Mouse (Mus musculus) adrenal gland (tissue): Measurements from ENCODE around the gene Dazap2.

Experiments
- intact Hi-C: fragments of 180-260 bp; cut with DNase I; formaldehyde crosslinking; loops from one replicate; pipeline ENCODE4 v1.15.1; 2025
- long read RNA-seq, 2 experiments: library from polyadenylated mRNA; unstranded; transcript quantifications; one replicate each; pipeline ENCODE4 v2.0.0; 2020; ENCODE audit warnings: borderline replicate concordance in 1 of 2; ENCODE audit not compliant: insufficient replicate concordance in 1 of 2

The Dazap2 gene
- long read RNA-seq, experiment 1, transcript Dazap2-201 (4 exons, 2,135 nt): major isoform, 203 of 239 reads
- long read RNA-seq, experiment 1, partial matches to known transcripts: 11 of 239 reads
- long read RNA-seq, experiment 1, other reads (novel, unspliced or antisense): 24 of 239 reads
- long read RNA-seq, experiment 2, transcript Dazap2-201 (4 exons, 2,135 nt): major isoform, 166 of 187 reads
- long read RNA-seq, experiment 2, partial matches to known transcripts: 5 of 187 reads
- long read RNA-seq, experiment 2, other reads (novel, unspliced or antisense): 15 of 187 reads

DNA sequence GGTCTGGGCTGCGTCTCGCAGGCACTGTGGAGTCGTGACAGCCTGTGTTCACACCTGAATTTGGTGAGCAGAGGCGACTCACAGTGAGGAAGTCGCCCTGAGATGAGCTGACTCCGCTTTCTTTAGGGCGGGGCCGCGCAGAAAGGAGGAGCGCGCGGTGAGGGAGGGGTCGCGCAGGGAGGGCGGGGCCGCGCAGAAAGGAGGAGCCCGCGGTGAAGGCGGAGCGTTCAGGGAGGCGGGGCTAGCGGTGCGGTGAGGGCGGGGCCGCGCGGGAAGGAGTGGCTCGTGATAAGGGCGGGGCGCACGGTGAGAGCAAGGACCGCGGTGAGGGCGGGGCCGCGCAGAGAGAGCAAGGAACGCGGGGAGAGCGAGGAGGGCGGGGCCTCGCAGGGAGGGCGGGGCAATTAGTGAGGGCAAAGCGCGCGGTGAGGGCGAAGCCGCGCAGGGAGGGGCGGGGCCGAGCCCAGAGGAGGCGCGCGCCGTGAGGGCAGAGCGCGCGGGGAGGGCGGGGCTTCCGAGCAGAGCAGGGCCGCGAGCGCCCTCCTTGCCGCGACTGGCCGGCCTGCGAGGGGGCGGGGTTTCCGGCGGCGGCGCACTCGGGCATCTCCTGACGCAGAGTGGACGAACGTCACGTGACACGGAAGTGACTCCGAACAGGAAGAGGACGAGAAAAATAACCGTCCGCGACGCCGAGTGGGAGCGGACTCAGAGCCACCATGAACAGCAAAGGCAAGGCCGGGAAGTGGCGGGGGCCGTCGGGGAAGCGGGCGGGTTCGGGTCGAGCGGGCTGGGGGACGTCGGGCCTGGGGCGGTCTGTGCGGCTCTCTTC lies at the start of gene Dazap2:
Gene Dazap2, plus strand, starts transcription at position 354 of the 829 bp plus-strand sequence.
- intact Hi-C loops: loop anchor here (2.0 to 5.0 kb wide), 4 partner anchors 63 to 158 kb away; partner anchors contain the start of gene Tfcp2

DNA sequence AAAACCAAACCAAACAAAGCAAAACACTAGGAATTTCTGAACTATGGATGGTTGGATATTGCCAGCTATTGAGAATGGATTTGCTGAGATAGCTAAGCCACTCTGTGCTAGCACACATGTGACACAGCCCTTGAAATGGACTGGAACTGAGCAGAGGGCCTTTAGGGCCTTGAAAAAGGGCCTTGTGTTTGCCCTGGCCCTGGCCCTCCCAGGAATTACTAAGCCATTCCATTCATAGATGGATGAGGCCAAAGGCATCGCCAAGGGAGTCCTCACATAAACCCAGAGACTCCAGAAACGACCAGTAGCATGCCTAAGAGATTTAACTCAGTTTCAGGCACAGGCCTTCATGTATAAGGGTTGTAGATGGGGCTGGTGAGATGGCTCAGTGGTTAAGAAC lies 48.6 kb upstream of the Dazap2 start:
- intact Hi-C loops: no loop called here

DNA sequence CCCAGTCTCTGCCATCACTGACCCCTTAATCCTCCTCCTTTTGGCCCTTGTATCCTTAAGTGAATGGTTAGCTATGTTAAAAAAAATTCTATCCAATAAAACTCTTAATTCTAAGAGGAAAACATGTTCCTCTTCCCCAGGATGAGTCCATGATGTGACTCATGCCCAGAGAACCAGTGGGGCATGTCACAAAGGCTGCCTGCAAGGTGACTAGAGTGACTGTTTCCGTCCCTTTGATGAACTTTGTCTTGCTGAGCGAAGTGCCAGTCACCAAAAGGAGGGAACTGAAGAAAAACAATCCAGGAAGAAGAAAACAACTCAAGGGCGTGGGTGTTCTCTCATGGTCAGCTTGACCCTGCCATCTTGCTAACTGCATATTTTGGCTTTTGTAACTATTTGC lies 45.9 kb upstream of the Dazap2 start:
- intact Hi-C loops: no loop called here

DNA sequence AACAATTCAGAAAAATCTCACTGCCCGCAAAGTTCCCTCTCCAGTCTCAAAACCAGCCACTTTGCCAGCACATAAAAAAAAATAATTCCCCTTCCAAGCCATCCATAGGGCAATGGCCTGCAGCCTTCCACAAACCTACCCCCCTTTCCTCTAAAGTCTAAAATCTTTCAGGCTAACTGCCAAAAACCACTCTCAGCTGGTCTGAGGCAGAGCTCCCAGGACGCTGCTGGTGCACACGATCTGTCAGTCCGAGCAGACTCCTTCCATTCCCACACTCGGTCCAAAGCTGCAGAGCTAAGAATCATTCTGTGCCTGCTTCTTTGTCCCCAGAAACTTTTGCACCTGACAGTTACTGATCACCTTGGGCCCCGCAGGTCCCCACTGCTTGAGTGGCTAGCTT lies 41.2 kb upstream of the Dazap2 start:
- intact Hi-C loops: no loop called here

DNA sequence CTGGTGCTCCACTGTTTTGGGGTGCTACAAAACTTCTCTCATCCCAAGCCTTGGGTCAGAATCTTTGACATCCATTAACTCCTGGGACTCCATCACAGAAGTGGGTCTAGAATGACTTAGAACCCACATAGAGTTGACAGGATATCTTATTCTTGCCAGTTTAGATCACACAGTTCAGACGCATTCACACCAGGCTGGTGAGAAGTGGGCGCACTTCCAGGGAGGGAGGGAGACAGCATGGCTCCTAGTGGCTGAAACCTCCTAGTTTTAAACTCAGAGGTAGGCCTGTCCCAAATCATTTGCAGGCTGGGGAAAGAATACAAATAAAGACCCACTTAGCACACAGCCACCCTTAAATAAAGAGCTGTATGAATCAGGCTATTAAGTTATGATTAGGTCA lies 40.8 kb upstream of the Dazap2 start:
- intact Hi-C loops: no loop called here

DNA sequence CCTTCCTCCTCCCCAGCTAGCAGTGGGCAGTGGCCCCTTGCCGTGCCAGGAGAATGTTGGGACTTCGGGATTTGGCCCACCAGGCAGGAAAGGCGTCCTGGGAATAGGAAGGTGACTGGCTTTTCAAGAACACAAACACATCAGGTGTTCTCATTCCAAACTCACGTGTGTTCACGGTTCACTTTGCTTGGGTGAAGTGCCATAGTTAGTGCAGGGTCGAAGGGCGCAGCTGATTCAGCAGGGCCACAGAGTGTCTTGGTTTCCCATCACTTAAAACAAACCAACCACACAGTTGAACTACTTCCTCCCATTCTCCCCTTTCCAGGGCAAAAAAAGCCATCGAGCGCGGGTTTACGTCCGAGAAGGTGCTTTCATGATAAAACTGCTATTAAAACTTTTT lies 39.8 kb upstream of the Dazap2 start:
- intact Hi-C loops: no loop called here

DNA sequence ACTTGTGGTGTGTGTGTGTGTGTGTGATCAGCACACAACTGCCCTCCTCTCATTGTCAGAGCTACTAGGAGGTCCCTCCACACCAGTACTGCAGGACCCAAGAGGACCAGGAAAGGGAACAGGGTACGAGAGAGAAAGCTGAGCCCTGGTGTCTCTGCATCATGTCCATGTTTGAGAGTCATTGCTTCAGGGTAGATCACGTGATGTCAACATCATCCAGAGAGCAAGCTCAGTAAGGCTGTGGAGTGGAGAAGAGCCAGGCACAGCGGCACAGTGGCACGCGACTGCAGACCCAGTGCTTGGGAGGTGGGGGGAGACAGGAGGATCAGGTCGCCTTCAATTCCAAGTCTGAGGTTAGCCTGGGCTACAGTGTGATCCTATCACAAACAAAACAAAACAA lies 38.8 kb upstream of the Dazap2 start:
- intact Hi-C loops: no loop called here

DNA sequence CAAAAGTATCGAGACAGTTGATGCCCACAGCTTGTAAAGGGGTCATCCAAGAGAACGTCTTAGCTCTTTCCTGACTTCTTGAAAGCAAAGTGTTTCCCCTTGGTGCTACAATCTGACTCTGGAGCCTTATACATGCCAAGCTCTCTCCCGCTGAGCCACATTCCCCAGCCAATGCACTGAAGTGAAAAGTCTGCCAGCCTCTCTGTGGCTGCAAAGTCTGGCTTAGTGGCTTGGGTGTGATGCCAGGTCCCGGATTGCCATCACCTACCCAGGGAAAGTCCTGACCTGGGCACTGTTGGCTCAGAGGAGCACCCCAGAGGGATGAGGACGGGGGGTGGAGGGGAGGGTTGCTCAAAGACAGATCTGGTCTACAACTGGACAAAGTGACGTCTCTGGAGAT lies 38.3 kb upstream of the Dazap2 start:
- intact Hi-C loops: no loop called here

DNA sequence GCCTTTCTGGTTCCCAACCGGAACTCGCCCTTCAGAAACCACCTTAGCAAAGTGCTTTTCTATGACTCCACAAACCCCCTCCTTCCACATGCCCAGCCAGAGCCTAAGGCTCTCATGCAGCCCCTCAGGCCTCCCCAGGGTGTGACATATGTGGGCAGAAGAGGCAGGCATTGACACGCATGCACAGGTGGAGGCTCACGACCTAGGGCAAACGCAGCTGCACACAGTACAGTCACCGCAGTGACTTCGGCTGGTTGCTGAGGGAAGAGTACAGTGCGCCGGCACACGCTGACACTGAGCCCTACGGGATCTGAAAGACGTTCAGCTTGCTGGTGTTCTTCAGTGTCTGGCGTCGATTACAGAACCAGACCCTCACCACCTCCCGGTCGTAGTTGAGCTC lies 37.2 kb upstream of the Dazap2 start:
- intact Hi-C loops: no loop called here

DNA sequence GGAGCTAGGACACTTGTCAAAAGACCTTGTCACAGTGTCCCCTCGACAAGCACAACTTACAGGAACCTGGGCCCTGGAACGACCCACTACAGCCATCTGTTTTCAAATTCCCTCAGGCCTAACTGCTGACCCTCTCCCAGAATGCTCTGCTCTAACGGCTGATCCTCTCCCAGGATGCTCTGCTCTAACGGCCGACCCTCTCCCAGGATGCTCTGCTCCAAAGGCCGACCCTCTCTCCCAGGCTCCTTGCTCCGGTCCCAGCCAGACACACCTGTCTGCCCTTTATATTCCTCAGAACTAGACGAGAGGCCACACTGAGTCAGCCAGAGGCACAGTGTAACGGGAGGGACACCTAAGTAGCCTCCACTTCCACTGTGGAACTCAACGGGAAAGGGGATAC lies 35.0 kb upstream of the Dazap2 start:
- intact Hi-C loops: no loop called here

DNA sequence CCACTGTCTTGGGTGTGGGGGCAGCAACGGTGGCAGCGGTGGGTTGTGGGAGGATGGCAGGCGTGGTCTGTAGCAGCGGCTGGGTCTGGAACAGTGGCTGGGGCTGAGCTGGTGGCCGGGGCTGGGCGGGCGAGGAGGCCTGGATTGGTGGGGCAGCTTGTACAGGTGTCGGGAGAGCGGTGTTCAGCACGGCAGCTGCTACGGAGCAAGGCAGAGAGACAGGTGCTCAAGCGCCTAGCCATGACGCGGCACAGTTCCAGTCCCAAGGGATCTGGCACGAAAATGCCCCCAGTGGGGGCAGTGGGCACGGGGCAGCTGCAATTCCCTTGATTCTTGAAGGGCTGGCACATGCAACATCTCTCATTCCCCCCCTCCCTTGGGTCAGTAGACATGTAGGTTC lies 29.2 kb upstream of the Dazap2 start:
- intact Hi-C loops: no loop called here

DNA sequence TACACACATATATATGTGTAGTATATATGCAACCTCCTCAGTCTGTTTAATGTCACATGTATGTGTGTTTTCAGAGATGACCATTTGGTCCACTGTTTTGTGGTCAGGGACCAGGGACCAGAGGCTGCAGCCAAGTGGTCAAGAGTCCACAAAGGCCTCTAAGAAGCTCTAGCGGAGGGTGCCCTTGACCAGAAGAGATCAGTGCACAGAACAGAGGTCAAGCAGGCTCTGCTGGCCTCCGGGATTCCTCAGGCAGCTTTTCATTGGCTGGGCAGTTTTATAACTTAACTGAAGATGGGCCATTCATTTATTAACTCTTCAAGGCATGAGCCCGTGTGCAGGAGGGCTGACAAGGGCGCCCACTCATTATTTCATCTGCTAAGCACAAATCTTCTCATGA lies 28.0 kb upstream of the Dazap2 start:
- intact Hi-C loops: no loop called here

DNA sequence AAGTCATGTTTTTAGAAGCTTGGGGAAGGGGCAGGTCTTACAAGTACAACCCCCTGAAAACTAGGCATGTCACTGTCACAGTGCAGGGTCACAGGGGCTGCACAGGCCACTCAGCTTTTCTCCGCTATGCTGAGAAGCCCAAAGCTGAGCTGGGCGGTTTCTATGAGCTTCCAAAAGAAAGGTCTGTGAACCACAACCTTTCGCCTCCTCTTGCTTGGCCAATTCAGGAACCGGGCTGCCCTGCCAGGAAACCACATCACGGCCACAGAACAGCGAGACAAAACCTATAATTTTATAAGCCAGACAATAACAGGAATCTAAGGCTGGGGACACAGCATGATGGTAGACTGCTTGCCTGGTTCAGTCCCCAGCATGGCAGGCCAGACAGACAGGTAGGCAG lies 26.9 kb upstream of the Dazap2 start:
- intact Hi-C loops: no loop called here

DNA sequence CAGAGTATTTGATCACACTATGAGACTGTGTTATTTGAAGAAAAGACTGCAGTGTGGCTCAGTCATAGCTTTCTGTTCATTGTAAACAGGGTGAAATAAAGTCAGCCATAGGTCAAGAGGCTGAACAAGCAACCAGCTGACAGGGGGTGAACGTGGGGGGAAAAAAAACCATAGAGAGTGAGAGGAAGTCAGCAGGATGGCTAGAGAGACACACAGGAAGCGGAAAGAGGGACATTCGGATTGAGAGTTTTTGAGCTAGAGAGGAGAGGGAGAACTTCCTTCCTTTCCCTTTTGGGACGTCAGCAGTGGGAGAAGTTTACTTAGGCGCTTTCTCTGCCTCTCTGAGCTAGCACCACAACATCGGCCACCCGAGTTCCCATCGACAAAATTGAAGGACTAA lies 24.7 kb upstream of the Dazap2 start:
- intact Hi-C loops: no loop called here

DNA sequence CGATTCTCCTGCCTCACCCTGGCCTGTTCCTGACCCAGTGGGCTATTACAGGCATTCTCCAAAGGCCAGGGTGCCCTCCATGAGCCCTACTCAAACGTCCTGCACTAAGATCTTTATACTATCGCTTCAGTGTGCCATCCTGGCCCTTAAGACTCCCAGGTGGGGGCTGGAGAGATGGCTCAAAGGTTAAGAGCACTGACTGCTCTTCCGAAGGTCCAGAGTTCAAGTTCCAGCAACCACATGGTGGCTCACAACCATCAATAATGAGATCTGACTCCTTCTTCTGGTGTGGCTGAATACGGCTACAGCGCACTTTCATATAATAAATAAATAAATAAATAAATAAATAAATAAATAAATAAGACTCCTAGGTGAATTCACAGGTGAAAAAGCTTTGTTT lies 22.3 kb upstream of the Dazap2 start:
- intact Hi-C loops: no loop called here

DNA sequence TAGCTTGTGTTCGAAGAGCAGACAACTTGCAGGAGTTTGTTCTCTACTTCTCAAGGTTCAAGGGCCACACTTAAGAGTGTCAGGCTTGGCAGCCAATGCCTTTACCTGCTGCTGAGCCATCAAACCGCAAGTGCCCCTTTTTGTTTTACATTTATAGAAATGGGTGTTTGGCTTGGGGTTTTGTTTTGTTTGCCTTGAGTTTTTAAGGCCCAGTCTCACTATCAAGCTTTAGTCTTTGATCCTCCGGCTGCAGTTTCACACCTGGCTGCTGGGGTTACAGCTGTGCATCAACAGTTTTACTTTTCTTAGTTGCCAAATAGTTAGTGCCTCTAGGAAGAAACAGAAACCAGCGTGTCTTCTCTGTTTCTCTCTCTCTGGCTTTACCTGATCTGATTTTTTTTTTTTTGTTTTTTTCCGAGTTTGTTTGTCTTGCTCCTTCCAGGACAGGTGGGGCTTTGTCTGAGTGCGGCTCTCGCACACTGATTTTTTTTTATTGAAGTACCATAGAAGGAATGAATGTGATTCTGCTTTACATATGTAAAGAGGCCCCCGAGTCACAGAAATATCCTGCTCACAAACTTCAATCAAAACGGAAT lies 16.8 kb upstream of the Dazap2 start:
- intact Hi-C loops: no loop called here

DNA sequence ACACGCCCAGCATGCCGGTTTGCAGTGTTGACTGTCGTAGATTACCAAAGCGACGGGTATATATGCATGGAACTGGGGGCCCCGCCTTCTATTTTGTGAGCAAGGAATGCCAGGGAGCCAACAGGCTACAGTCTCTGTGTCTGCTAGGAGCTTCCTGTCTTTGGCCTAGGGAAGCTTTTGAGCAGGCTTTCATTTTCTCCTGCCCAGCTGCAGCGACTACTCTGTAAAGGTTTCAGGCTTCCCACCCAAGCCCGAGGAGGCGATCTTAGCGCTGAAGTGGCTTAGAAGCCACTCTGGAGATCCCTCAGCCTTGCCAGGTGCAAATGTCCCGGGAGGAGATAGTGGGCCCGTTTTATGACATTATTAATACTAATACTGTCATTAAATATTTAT lies 16.3 kb upstream of the Dazap2 start:
- intact Hi-C loops: no loop called here

DNA sequence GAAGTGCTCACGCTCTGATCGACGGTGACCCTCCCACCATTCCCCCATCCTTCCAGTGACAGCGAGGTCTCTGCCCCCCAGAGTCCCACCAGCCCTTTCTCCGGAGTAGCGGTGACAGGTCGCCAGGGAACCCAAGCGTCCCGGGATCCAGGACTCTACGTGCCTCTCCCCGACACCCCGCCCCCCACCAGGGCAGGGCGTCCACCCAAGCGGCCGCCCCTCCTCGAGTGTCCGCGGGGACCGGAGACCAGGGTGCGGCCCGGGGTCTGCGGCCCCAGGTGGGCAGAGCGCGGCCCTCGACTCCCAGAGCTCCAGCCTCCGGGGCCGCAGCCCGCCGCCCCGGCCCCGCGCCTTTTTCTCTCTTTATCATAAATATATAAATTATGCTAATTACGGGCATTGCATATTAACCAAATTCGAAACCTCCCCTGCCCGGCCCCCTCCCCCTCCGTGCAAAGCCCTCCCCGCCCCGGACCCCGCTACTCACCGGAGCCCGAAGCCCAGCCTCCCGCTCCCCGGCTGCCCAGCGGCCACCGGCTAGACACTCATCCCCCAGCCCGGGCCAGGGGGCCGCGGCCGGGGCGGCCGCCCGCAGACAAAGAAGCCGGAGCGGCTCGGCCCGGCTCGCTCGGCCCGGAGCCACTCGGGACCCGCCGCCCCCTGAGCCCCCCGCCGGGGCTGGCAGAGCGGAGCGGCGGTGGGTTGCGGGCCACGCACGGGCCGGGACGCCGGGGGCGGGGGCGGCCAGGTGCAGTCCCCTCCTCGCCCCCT lies 15.7 kb upstream of the Dazap2 start, which contains the start of gene Pou6f1:
Gene Pou6f1, minus strand, starts transcription at position 709 of the 771 bp plus-strand sequence.
- intact Hi-C loops: no loop called here

DNA sequence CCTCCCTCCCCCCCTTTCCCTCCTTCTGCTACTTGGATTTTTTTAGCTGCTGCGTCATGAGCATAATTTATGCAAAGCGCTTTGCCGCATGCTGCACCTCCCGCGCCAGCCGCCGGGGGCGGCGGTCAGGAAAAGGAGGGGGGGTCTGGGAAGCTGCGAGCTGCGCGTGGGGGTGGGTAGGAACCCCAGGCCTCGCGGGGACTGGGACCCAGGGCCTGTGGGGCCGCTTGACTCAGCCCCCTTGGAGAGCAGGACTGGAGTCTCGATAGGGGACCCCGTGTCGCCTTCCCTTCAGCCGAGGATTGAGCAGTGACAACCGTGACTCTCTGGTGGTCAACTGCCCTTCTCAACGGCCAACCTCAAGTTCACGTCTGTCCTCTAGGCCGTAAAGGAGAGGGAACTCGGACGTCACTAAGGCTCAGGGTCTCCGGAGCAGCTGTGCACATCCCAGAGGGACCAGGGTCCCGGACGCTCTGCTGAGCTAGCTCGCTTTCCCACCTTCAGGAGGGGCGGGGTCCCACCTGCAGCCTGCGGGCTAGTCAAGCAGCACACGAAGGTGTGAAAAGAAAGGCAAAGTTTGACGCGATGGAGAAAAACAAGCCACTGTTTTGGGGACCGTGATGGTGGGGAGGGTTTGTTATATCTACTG lies 15.0 kb upstream of the Dazap2 start:
- intact Hi-C loops: no loop called here

DNA sequence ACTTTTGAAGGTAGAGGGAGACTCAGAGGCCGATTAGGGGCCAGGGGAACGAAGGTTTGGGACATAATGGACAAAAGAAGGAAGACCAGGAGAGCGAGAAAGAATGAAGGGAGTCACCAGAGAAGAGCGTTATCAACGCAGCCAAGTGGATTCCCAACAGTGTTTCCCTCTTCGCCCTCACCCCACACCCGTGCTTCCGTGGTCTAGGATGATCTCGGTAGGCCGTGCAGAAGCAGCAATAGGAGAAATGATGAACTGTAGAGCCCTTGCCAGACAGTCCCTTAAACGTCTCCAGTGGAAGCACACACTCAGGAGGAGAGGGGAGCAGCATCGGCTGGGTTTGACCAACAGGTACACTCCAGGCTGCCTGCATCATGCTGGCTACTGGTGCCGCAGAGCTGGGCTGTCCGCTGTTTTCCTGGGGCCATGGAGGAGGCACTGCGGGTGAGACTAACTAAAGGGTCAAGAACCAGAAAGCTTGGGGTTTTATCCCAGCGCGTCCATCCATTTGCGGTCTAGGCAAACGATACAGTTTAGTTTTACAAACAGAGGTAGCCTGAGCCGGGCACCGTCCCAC lies 14.4 kb upstream of the Dazap2 start:
- intact Hi-C loops: no loop called here

DNA sequence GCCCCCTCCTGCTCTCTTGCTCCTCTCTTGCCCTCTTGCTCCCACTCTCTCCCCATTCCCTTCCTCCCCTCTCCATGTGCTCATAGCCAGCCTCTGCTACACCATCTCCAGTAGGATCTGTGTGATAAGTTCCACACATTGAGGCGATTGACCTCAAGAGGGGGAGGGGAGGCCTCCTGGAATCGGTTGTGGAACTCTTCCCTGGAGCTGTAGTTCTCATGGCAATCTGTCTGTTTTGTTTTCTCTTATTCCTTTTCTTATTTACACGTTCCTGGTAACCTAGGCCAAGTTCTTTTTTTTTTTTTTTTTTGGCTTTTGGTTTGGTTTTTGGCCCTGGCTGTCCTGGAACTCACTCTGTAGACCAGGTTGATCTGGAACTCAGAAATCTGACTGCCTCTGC lies 13.5 kb upstream of the Dazap2 start:
- intact Hi-C loops: no loop called here
